ENCODE assay signal across 7 mouse cellular contexts in the genomic region with DNA sequence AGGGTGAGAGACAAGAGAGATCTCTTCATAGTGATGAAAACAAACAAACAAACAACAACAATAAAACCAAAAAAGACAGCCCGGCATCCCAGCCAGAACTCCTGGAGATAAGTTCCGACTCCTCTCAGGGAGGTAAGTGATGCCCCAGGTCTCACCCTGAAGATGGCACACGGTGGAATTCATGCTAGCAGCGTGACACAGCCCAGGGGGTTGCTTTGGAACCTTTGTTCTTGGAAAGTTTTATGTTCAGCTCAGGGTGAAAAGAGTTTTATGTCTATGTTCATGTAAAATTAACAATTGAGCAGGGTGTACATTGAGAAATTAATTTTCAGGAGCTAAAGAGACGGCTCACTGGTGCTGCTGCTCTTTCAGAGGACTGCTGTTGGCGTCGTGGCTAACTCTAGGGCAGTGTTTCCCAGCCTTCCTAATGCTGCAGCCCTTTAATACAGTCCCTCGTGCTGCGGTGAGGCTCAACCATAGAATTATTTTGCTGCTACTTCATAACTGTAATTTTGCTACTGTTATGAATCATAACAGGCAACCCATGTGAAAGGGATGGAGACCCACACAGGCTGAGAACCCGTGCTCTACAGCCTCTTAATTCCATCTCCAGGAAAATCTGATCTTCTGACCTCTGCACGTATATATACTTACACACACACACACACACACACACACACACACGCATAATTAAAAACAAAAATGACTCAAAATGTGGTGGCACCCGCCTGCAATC. TPM values are rescaled to one million over a fixed set of nuclear protein-coding genes. Genes with fewer than 3 reads are reported as not detected.
DNase-seq lines count a peak whose midpoint lies in the region; ATAC-seq and TF ChIP-seq lines count a peak whose summit lies in the region.

No protein-coding gene starts in this region.

- H3K9me3 ChIP-seq in forebrain, embryonic 12.5 days: no peaks in the 10 kb centered on the region
- no peaks in the 10 kb centered on the region for H3K9me3 ChIP-seq in limb, embryonic 15.5 days
- H3K9me3 ChIP-seq in stomach, postnatal 0 days (ENCODE audit: control insufficient read depth, low read length): no peaks in the 10 kb centered on the region

- TF ChIP-seq CTCF in spleen, adult 2 months (IDR thresholded peaks at IDR 0.05; ENCODE audit: extremely low read depth, insufficient read depth, insufficient read length, insufficient replicate concordance): no peak
- no peak for TF ChIP-seq CTCF in stomach, postnatal 0 days (IDR thresholded peaks at IDR 0.05; ENCODE audit: low read depth)

- no peaks in the 10 kb centered on the region for H3K36me3 ChIP-seq in spleen, adult 2 months (ENCODE audit: control insufficient read depth, insufficient read depth, low read length)
- no peaks in the 10 kb centered on the region; the same call in 1 of the 2 replicates for H3K36me3 ChIP-seq in forebrain, embryonic 12.5 days (replicated peaks)
- H3K36me3 ChIP-seq in limb, embryonic 15.5 days: peaks cover 2% of the 10 kb centered on the region; the same call in 1 of the 2 replicates
- H3K36me3 ChIP-seq in stomach, postnatal 0 days (ENCODE audit: control insufficient read depth, insufficient read depth, low read length): no peaks in the 10 kb centered on the region

- no peaks in the 10 kb centered on the region for H3K27me3 ChIP-seq in spleen, adult 2 months (ENCODE audit: control insufficient read depth, insufficient read depth, low read length)
- H3K27me3 ChIP-seq in forebrain, embryonic 12.5 days: no peaks in the 10 kb centered on the region; the same call in 1 of the 2 replicates
- no peaks in the 10 kb centered on the region for H3K27me3 ChIP-seq in limb, embryonic 15.5 days
- no peaks in the 10 kb centered on the region for H3K27me3 ChIP-seq in stomach, postnatal 0 days (ENCODE audit: control insufficient read depth, insufficient read depth, low read length)

- H3K9ac ChIP-seq in forebrain, embryonic 12.5 days: peak overlapping the region; percentile 61; the same call in 1 of the 2 replicates
- peak overlapping the region; percentile 18; the same call in 1 of the 2 replicates for H3K9ac ChIP-seq in limb, embryonic 15.5 days
- H3K9ac ChIP-seq in stomach, postnatal 0 days (ENCODE audit: low read length): peak overlapping the region; percentile 60

- no peak for TF ChIP-seq EP300 in stomach, postnatal 0 days (optimal IDR thresholded peaks at IDR 0.05)

- TF ChIP-seq POLR2A in spleen, adult 2 months (IDR thresholded peaks at IDR 0.05; ENCODE audit: low read depth, low read length): no peak

- 51% methylated on average over 13 of the region's 13 CpGs for WGBS in spleen, adult 2 months
- WGBS in forebrain, embryonic 12.5 days: 51% methylated on average over 13 of the region's 13 CpGs
- WGBS in limb, embryonic 15.5 days: 40% methylated on average over 13 of the region's 13 CpGs
- 46% methylated on average over 13 of the region's 13 CpGs for WGBS in stomach, postnatal 0 days

- DNase-seq in spleen, adult 2 months (ENCODE audit: low read depth in 1 of 2, low spot score in 2 of 2): no peak
- DNase-seq in spleen, adult 12 weeks (ENCODE audit: low spot score): no peak
- no peak for DNase-seq in stomach, postnatal 0 days (ENCODE audit: low spot score)
- DNase-seq in right cerebral cortex, postnatal 25 days: no peak
- DNase-seq in right cerebral cortex, postnatal 10 days (ENCODE audit: low spot score in 2 of 2): no peak

- ATAC-seq in forebrain, embryonic 12.5 days (ENCODE audit: low FRiP score): 0 out of 2 replicates have a peak, but pooled peaks have one; percentile 14
- ATAC-seq in limb, embryonic 15.5 days (ENCODE audit: insufficient number of reproducible peaks, low FRiP score, low TSS enrichment, low read depth): no peak
- no peak for ATAC-seq in stomach, postnatal 0 days (ENCODE audit: low FRiP score, low TSS enrichment)

- peak overlapping the region; percentile 72; the same call in 1 of the 2 replicates for H3K27ac ChIP-seq in spleen, adult 2 months (ENCODE audit: insufficient read depth, low read length)
- H3K27ac ChIP-seq in forebrain, embryonic 12.5 days: no peak overlapping the region
- H3K27ac ChIP-seq in limb, embryonic 15.5 days: no peak overlapping the region
- peak overlapping the region; percentile 56; the same call in 1 of the 2 replicates for H3K27ac ChIP-seq in stomach, postnatal 0 days (replicated peaks)

- H3K4me2 ChIP-seq in forebrain, embryonic 12.5 days: peak overlapping the region; percentile 78
- H3K4me2 ChIP-seq in limb, embryonic 15.5 days: peak overlapping the region; percentile 81
- peak overlapping the region; percentile 94 for H3K4me2 ChIP-seq in stomach, postnatal 0 days (replicated peaks; ENCODE audit: low read depth)

- H3K4me3 ChIP-seq in spleen, adult 2 months (ENCODE audit: extremely low read depth, insufficient read depth, insufficient read length): peak overlapping the region; percentile 67
- H3K4me3 ChIP-seq in forebrain, embryonic 12.5 days (replicated peaks): peak overlapping the region; percentile 54
- H3K4me3 ChIP-seq in limb, embryonic 15.5 days: peak overlapping the region; percentile 49
- peak overlapping the region; percentile 58 for H3K4me3 ChIP-seq in stomach, postnatal 0 days (ENCODE audit: low read depth, low read length)

- peaks cover 9% of the 10 kb centered on the region; the same call in 1 of the 2 replicates for H3K4me1 ChIP-seq in spleen, adult 2 months (ENCODE audit: control insufficient read depth, insufficient read depth, insufficient read length)
- peaks cover 22% of the 10 kb centered on the region for H3K4me1 ChIP-seq in forebrain, embryonic 12.5 days
- H3K4me1 ChIP-seq in limb, embryonic 15.5 days: peaks cover 7% of the 10 kb centered on the region; the same call in 1 of the 2 replicates
- H3K4me1 ChIP-seq in stomach, postnatal 0 days (replicated peaks; ENCODE audit: control insufficient read depth, insufficient read depth): no peaks in the 10 kb centered on the region

RNA-seq across cellular contexts. Expression of a gene that starts 19.4 kb away (rescaled TPM):
- polyA plus RNA-seq in spleen, adult 2 months (2012; rRNA removed): 22.3 and 25.4 TPM in 2 replicates
- polyA plus RNA-seq in forebrain, embryonic 12.5 days (2016; fragmentation: Nextera tagmentation; extraction: Ambion mirVana): 54.7 and 57.7 TPM in 2 replicates
- 54.2 and 55.0 TPM in 2 replicates for polyA plus RNA-seq in limb, embryonic 15.5 days (2015; fragmentation: Nextera tagmentation; extraction: Ambion mirVana)
- 18.3 and 19.2 TPM in 2 replicates for polyA plus RNA-seq in stomach, postnatal 0 days (2015; fragmentation: Nextera tagmentation; extraction: Ambion mirVana)

RNA-seq across cellular contexts. Expression of a gene that starts 59.7 kb away (rescaled TPM):
- polyA plus RNA-seq in spleen, adult 2 months (2012; rRNA removed): 40.0 and 43.8 TPM in 2 replicates
- polyA plus RNA-seq in forebrain, embryonic 12.5 days (2016; fragmentation: Nextera tagmentation; extraction: Ambion mirVana): 5.8 and 6.3 TPM in 2 replicates
- polyA plus RNA-seq in limb, embryonic 15.5 days (2015; fragmentation: Nextera tagmentation; extraction: Ambion mirVana): 29.5 and 33.2 TPM in 2 replicates
- 52.3 and 55.4 TPM in 2 replicates for polyA plus RNA-seq in stomach, postnatal 0 days (2015; fragmentation: Nextera tagmentation; extraction: Ambion mirVana)

Comparison
In these comparisons a context has a peak if more than half of its experiments do, and no peak if none do; other contexts are left out.
1. H3K27ac ChIP-seq: peak in spleen, adult 2 months (single experiment) and stomach, postnatal 0 days (single experiment); none in forebrain, embryonic 12.5 days (single experiment) and limb, embryonic 15.5 days (single experiment).
2. Peak in every context shown above with its lines, with median percentiles within 50 percentile points of each other: H3K4me3 ChIP-seq, H3K4me2 ChIP-seq and H3K9ac ChIP-seq.